Mouse (Mus musculus): Measurements from ENCODE around the gene Tgif1. TPM values are rescaled to one million over a fixed set of nuclear protein-coding genes. Genes with fewer than 3 reads are reported as not detected.

The Tgif1 gene
- total and polyA plus RNA-seq, 3 experiments, result 44.5 to 74.4 (median 70.6) TPM

GRCm38 (mm10) chr17:70873778-70874124 lies 20.4 kb upstream of the Tgif1 start:
- Histone ChIP-seq H3K9ac (ENCODE audit: insufficient read depth, low read depth) (no peak overlapping the region), H3K79me2 (replicated peaks; ENCODE audit: control insufficient read depth, extremely low read depth, insufficient read depth, poor library complexity, severe bottlenecking) (no peaks in the 10 kb centered on the region), H3K4me1 (ENCODE audit: control insufficient read depth in 1 of 2, insufficient read depth in 2 of 2) (peaks cover 11 to 44% of the 10 kb centered on the region in 2 experiments), H3K4me2 (ENCODE audit: insufficient read depth, low read depth, poor library complexity, severe bottlenecking) (no peak overlapping the region), H3K27me3 (replicated peaks) (no peaks in the 10 kb centered on the region), H3K9me3 (replicated peaks; ENCODE audit: low read length) (peaks cover 18% of the 10 kb centered on the region), H3K36me3 (replicated peaks in 1 of 2; ENCODE audit: control insufficient read depth in 1 of 2, insufficient read depth in 1 of 2, low read length in 1 of 2) (peaks cover 14 to 60% of the 10 kb centered on the region in 2 experiments), H3K4me3 (replicated peaks in 1 of 3; ENCODE audit: low read depth in 2 of 3, low read length in 2 of 3, poor library complexity in 1 of 3) (no peak overlapping the region), H3K27ac (ENCODE audit: insufficient read depth, low read depth) (no peak overlapping the region)
- TF ChIP-seq ELF1 (IDR thresholded peaks at IDR 0.05; ENCODE audit: low read depth, low read length) (no peak), CHD1 (IDR thresholded peaks at IDR 0.05; ENCODE audit: low read depth, low read length) (no peak), MYC (IDR thresholded peaks at IDR 0.05; ENCODE audit: low read depth, low read length) (no peak), CHD2 (IDR thresholded peaks at IDR 0.05; ENCODE audit: low read length) (0 out of 2 replicates have a peak, but pooled peaks have one; percentile 19)
- in situ Hi-C loops (cut with MboI; ENCODE audit: low pct_ligation_motif_present, low pct_unique_long_range_greater_than_20kb, low sequenced_read_pairs) (no loop called here), dilution Hi-C loops (cut with MboI; ENCODE audit: extremely low pct_ligation_motif_present, extremely low pct_unique_long_range_greater_than_20kb, low sequenced_read_pairs) (no loop called here)
- DNase-seq (ENCODE audit: extremely low read depth), result no peak

GRCm38 (mm10) chr17:70872936-70873777 lies 19.8 kb upstream of the Tgif1 start:
- H3K27ac ChIP-seq (ENCODE audit: insufficient read depth, low read depth), result no peak overlapping the region
- no peaks in the 10 kb centered on the region for H3K27me3 ChIP-seq (replicated peaks)
- H3K4me3 ChIP-seq (replicated peaks in 1 of 3; ENCODE audit: low read depth in 2 of 3, low read length in 2 of 3, poor library complexity in 1 of 3), result no peak overlapping the region
- H3K4me2 ChIP-seq (ENCODE audit: insufficient read depth, low read depth, poor library complexity, severe bottlenecking), result no peak overlapping the region
- peaks cover 15 to 44% of the 10 kb centered on the region in 2 experiments for H3K4me1 ChIP-seq (ENCODE audit: control insufficient read depth in 1 of 2, insufficient read depth in 2 of 2)
- in situ Hi-C loops (cut with MboI; ENCODE audit: low pct_ligation_motif_present, low pct_unique_long_range_greater_than_20kb, low sequenced_read_pairs) (no loop called here), dilution Hi-C loops (cut with MboI; ENCODE audit: extremely low pct_ligation_motif_present, extremely low pct_unique_long_range_greater_than_20kb, low sequenced_read_pairs) (no loop called here)
- no peak for DNase-seq (ENCODE audit: extremely low read depth)
- no peak overlapping the region for H3K9ac ChIP-seq (ENCODE audit: insufficient read depth, low read depth)
- no peaks in the 10 kb centered on the region for H3K79me2 ChIP-seq (replicated peaks; ENCODE audit: control insufficient read depth, extremely low read depth, insufficient read depth, poor library complexity, severe bottlenecking)
- peaks cover 18% of the 10 kb centered on the region for H3K9me3 ChIP-seq (replicated peaks; ENCODE audit: low read length)
- peaks cover 11 to 56% of the 10 kb centered on the region in 2 experiments for H3K36me3 ChIP-seq (replicated peaks in 1 of 2; ENCODE audit: control insufficient read depth in 1 of 2, insufficient read depth in 1 of 2, low read length in 1 of 2)
- TF ChIP-seq RCOR1 (conservative IDR thresholded peaks at IDR 0.05; ENCODE audit: low read depth, low read length) (no peak), UBTF (IDR thresholded peaks at IDR 0.05; ENCODE audit: low read depth, low read length) (no peak), ZMIZ1 (IDR thresholded peaks at IDR 0.05; ENCODE audit: low read depth, low read length) (no peak), CHD1 (IDR thresholded peaks at IDR 0.05; ENCODE audit: low read depth, low read length) (no peak), MEF2A (IDR thresholded peaks at IDR 0.05; ENCODE audit: borderline replicate concordance, low read depth, low read length) (no peak)

GRCm38 (mm10) chr17:70872094-70872929 lies 19.0 kb upstream of the Tgif1 start:
- Histone ChIP-seq H3K79me2 (replicated peaks; ENCODE audit: control insufficient read depth, extremely low read depth, insufficient read depth, poor library complexity, severe bottlenecking) (no peaks in the 10 kb centered on the region), H3K4me3 (replicated peaks in 1 of 3; ENCODE audit: low read depth in 2 of 3, low read length in 2 of 3, poor library complexity in 1 of 3) (no peak overlapping the region), H3K4me2 (ENCODE audit: insufficient read depth, low read depth, poor library complexity, severe bottlenecking) (no peak overlapping the region), H3K4me1 (ENCODE audit: control insufficient read depth in 1 of 2, insufficient read depth in 2 of 2) (peaks cover 18 to 49% of the 10 kb centered on the region in 2 experiments), H3K36me3 (replicated peaks in 1 of 2; ENCODE audit: control insufficient read depth in 1 of 2, insufficient read depth in 1 of 2, low read length in 1 of 2) (peaks cover 8 to 54% of the 10 kb centered on the region in 2 experiments), H3K9ac (ENCODE audit: insufficient read depth, low read depth) (no peak overlapping the region), H3K9me3 (replicated peaks; ENCODE audit: low read length) (peaks cover 18% of the 10 kb centered on the region), H3K27me3 (replicated peaks) (no peaks in the 10 kb centered on the region), H3K27ac (ENCODE audit: insufficient read depth, low read depth) (no peak overlapping the region)
- dilution Hi-C loops (cut with MboI; ENCODE audit: extremely low pct_ligation_motif_present, extremely low pct_unique_long_range_greater_than_20kb, low sequenced_read_pairs) (no loop called here), in situ Hi-C loops (cut with MboI; ENCODE audit: low pct_ligation_motif_present, low pct_unique_long_range_greater_than_20kb, low sequenced_read_pairs) (no loop called here)
- no peak for DNase-seq (ENCODE audit: extremely low read depth)
- TF ChIP-seq ZKSCAN1 (IDR thresholded peaks at IDR 0.05; ENCODE audit: borderline replicate concordance, low read depth, low read length) (no peak), CHD2 (IDR thresholded peaks at IDR 0.05; ENCODE audit: low read length) (peak; percentile 44; the same call in 1 of the 2 replicates)

All from CH12.LX (cell line).